Comparison of ENCODE assay signal across 9 mouse cellular contexts in genomic region chr15:92520677-92521225, GRCm38 (mm10).
DNase-seq lines count a peak whose midpoint lies in the region; ATAC-seq and TF ChIP-seq lines count a peak whose summit lies in the region.
"Had no signal": no experiment of that assay in that cellular context is flagged by ENCODE, and none has a peak within 500 bp of the region (broad histone marks: within the 10 kb centered on the region; RNA-seq: fewer than 3 reads in every experiment).

No protein-coding gene starts in this region.

- H3K27ac ChIP-seq in embryonic facial prominence, embryonic 14.5 days (replicated peaks; ENCODE audit: low read depth, low read length) = no peak overlapping the region
- no peak overlapping the region for H3K27ac ChIP-seq in embryonic facial prominence, embryonic 10.5 days (replicated peaks)
- H3K27ac ChIP-seq in midbrain, embryonic 13.5 days = peak overlapping the region; percentile 1; the same call in 1 of the 2 replicates
- no peak overlapping the region for H3K27ac ChIP-seq in midbrain, embryonic 11.5 days (ENCODE audit: low read depth, low read length)
- H3K27ac ChIP-seq in left cerebral cortex, adult 2 months = no peak overlapping the region

- H3K9ac ChIP-seq in embryonic facial prominence, embryonic 14.5 days (ENCODE audit: low read depth, low read length) = no peak overlapping the region
- H3K9ac ChIP-seq in midbrain, embryonic 13.5 days (replicated peaks) = no peak overlapping the region
- H3K9ac ChIP-seq in midbrain, embryonic 11.5 days (ENCODE audit: low read length) = no peak overlapping the region

- TF ChIP-seq CTCF in left cerebral cortex, adult 2 months (IDR thresholded peaks at IDR 0.05) = no peak

- peaks cover 5% of the 10 kb centered on the region; the same call in 1 of the 2 replicates for H3K4me1 ChIP-seq in embryonic facial prominence, embryonic 14.5 days (ENCODE audit: control insufficient read depth, insufficient read depth, low read length)
- 0 out of 2 replicates have a peak, but pooled peaks cover 5% of the 10 kb centered on the region for H3K4me1 ChIP-seq in embryonic facial prominence, embryonic 10.5 days
- peaks cover 23% of the 10 kb centered on the region for H3K4me1 ChIP-seq in midbrain, embryonic 13.5 days (replicated peaks)
- peaks cover 6% of the 10 kb centered on the region; the same call in 1 of the 2 replicates for H3K4me1 ChIP-seq in midbrain, embryonic 11.5 days (ENCODE audit: control insufficient read depth, insufficient read depth, low read length)

- 54% methylated on average over 19 of the region's 19 CpGs for WGBS in embryonic facial prominence, embryonic 14.5 days
- 67% methylated on average over 19 of the region's 19 CpGs for WGBS in embryonic facial prominence, embryonic 10.5 days
- WGBS in midbrain, embryonic 13.5 days = 39% methylated on average over 19 of the region's 19 CpGs
- whole genome bisulfite sequencing in midbrain, embryonic 11.5 days = 63% methylated on average over 19 of the region's 19 CpGs

- H3K9me3 ChIP-seq in embryonic facial prominence, embryonic 14.5 days (ENCODE audit: control insufficient read depth, low read length) = no peaks in the 10 kb centered on the region
- no peaks in the 10 kb centered on the region for H3K9me3 ChIP-seq in embryonic facial prominence, embryonic 10.5 days
- no peaks in the 10 kb centered on the region for H3K9me3 ChIP-seq in midbrain, embryonic 13.5 days
- no peaks in the 10 kb centered on the region for H3K9me3 ChIP-seq in midbrain, embryonic 11.5 days (ENCODE audit: control insufficient read depth, low read length)

- DNase-seq in embryonic facial prominence, embryonic 14.5 days (ENCODE audit: low spot score) = peak; percentile 17
- DNase-seq in embryonic facial prominence, embryonic 10.5 days (ENCODE audit: low spot score) = no peak
- no peak for DNase-seq in midbrain, embryonic 11.5 days (ENCODE audit: low spot score, missing footprints)
- DNase-seq in left cerebral cortex, adult 2 months (ENCODE audit: extremely low spot score in 1 of 2, low spot score in 2 of 2) = peak in 1 of 2 experiments; percentile 14
- DNase-seq in right cerebral cortex, postnatal 10 days (ENCODE audit: low spot score in 2 of 2) = peak; percentile 27 to 39
- DNase-seq in lung, postnatal 36 days = no peak
- no peak for DNase-seq in kidney, adult 8-10 months
- DNase-seq: cerebellum, adult 11-12 months had no signal

- no peaks in the 10 kb centered on the region for H3K36me3 ChIP-seq in embryonic facial prominence, embryonic 14.5 days (ENCODE audit: control insufficient read depth, insufficient read depth, low read length)
- H3K36me3 ChIP-seq in embryonic facial prominence, embryonic 10.5 days (replicated peaks) = no peaks in the 10 kb centered on the region
- H3K36me3 ChIP-seq in midbrain, embryonic 13.5 days = no peaks in the 10 kb centered on the region
- H3K36me3 ChIP-seq in midbrain, embryonic 11.5 days (ENCODE audit: control insufficient read depth, insufficient read depth, low read length) = no peaks in the 10 kb centered on the region

- no peak overlapping the region for H3K4me3 ChIP-seq in embryonic facial prominence, embryonic 14.5 days (ENCODE audit: low read depth, low read length)
- H3K4me3 ChIP-seq in embryonic facial prominence, embryonic 10.5 days = no peak overlapping the region
- H3K4me3 ChIP-seq in midbrain, embryonic 13.5 days (replicated peaks) = no peak overlapping the region
- no peak overlapping the region for H3K4me3 ChIP-seq in midbrain, embryonic 11.5 days (ENCODE audit: low read depth, low read length)
- H3K4me3 ChIP-seq in left cerebral cortex, adult 2 months = peak overlapping the region; percentile 9; the same call in 1 of the 2 replicates

- H3K27me3 ChIP-seq in embryonic facial prominence, embryonic 14.5 days (replicated peaks; ENCODE audit: control insufficient read depth, insufficient read depth, low read length) = no peaks in the 10 kb centered on the region
- H3K27me3 ChIP-seq in embryonic facial prominence, embryonic 10.5 days (replicated peaks; ENCODE audit: low read depth, poor library complexity, severe bottlenecking) = 0 out of 2 replicates have a peak, but pooled peaks cover 4% of the 10 kb centered on the region
- H3K27me3 ChIP-seq in midbrain, embryonic 13.5 days = no peaks in the 10 kb centered on the region
- H3K27me3 ChIP-seq in midbrain, embryonic 11.5 days (ENCODE audit: control insufficient read depth, insufficient read depth, low read length) = no peaks in the 10 kb centered on the region

- ATAC-seq in embryonic facial prominence, embryonic 14.5 days (ENCODE audit: low read depth) = no peak
- peak; percentile 73 for ATAC-seq in midbrain, embryonic 13.5 days
- ATAC-seq in midbrain, embryonic 11.5 days (ENCODE audit: low FRiP score) = no peak

- peak overlapping the region; percentile 33; the same call in 1 of the 2 replicates for H3K4me2 ChIP-seq in embryonic facial prominence, embryonic 14.5 days (ENCODE audit: low read depth, low read length)
- H3K4me2 ChIP-seq in midbrain, embryonic 13.5 days (replicated peaks) = peak overlapping the region; percentile 34; the same call in 1 of the 2 replicates
- no peak overlapping the region for H3K4me2 ChIP-seq in midbrain, embryonic 11.5 days

- intact Hi-C loops in left cerebral cortex, adult 2 months (cut with DNase I) = no loop called here

Comparison
In these comparisons a context has a peak if more than half of its experiments do, and no peak if none do; other contexts are left out.
1. DNase-seq: peak in embryonic facial prominence, embryonic 14.5 days (single experiment) and right cerebral cortex, postnatal 10 days (2 of 2); none in embryonic facial prominence, embryonic 10.5 days (single experiment), midbrain, embryonic 11.5 days (single experiment), lung, postnatal 36 days (single experiment) and kidney, adult 8-10 months (0 of 2).